Mouse (Mus musculus) G1E (cell line): ENCODE results near the gene Rab3d.

Source experiments
- CTCF ChIP-seq: IDR thresholded peaks from 2 replicates; pipeline ENCODE4 v1.5.1; 2012; ENCODE audit warnings: low read depth, low read length, inconsistent platforms, mixed read lengths
- GATA2 ChIP-seq: IDR thresholded peaks from 2 replicates; pipeline ENCODE4 v1.6.1; 2012; ENCODE audit warnings: low read depth, low read length, inconsistent platforms, borderline replicate concordance
- TAL1 ChIP-seq: conservative IDR thresholded peaks from 2 replicates; pipeline ENCODE4 v1.6.1; 2012; ENCODE audit warnings: low read depth, low read length, inconsistent platforms, mixed read lengths

DNA sequence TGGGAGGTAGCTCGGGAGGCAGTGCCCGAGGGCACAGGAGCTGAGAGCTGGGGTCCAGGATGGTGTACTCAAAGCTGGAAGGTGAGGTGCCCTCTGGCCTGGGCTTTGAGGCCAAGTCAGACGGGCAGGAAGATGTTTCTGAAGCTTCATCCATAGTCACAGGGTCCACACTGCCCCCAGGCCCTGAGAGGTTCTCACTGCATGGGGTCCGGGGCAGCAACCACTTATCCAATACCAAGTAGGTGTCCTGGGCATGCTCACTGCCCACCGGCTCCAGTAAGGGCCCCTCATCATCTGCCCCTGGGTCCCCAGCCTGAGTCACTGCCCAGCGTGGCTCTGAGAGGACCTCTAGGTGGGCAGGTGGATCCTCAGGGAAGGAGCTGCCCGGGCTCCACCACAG is 41.3 kb upstream of the Rab3d start:
- TF ChIP-seq TAL1 (no peak), CTCF (no peak), GATA2 (no peak)
